ENCODE assay signal across 12 mouse cellular contexts in genomic region chr2:126904162-126904561, GRCm38 (mm10).
"Had no signal": no experiment of that assay in that cellular context is flagged by ENCODE, and none has a peak within 500 bp of the region (broad histone marks: within the 10 kb centered on the region; RNA-seq: fewer than 3 reads in every experiment).

No protein-coding gene starts in this region.

- H3K4me3 ChIP-seq: kidney, embryonic 15.5 days; left cerebral cortex, adult 2 months; limb, embryonic 10.5 days; liver, embryonic 15.5 days; midbrain, embryonic 10.5 days; myocyte; neural tube, embryonic 12.5 days had no signal

- H3K9me3 ChIP-seq: kidney, embryonic 15.5 days; limb, embryonic 10.5 days; liver, embryonic 15.5 days; midbrain, embryonic 10.5 days; neural tube, embryonic 12.5 days had no signal

- H3K27ac ChIP-seq: kidney, embryonic 15.5 days; left cerebral cortex, adult 2 months; limb, embryonic 10.5 days; liver, embryonic 15.5 days; midbrain, embryonic 10.5 days; neural tube, embryonic 12.5 days had no signal

- H3K27me3 ChIP-seq: kidney, embryonic 15.5 days; liver, embryonic 15.5 days; neural tube, embryonic 12.5 days had no signal

- H3K9ac ChIP-seq: kidney, embryonic 15.5 days; liver, embryonic 15.5 days; neural tube, embryonic 12.5 days had no signal

- DNase-seq: kidney, postnatal 14 days; lung, adult 2 months; lung, postnatal 10 days; lung, postnatal 4 days; midbrain, embryonic 14.5 days had no signal

- H3K4me1 ChIP-seq: kidney, embryonic 15.5 days; limb, embryonic 10.5 days; liver, embryonic 15.5 days; midbrain, embryonic 10.5 days; neural tube, embryonic 12.5 days had no signal
